Mouse (Mus musculus): Measurements from ENCODE around the gene Ankrd45. TPM values are rescaled to one million over a fixed set of nuclear protein-coding genes. Genes with fewer than 3 reads are reported as not detected.

The Ankrd45 gene
- polyA plus RNA-seq, 1 experiment from 2014 or later = 2.1 TPM

GRCm38 (mm10) chr1:161214465-161214864 lies 72.0 kb downstream of the Ankrd45 start:
- H3K27ac ChIP-seq (ENCODE audit: low read length) = no peak overlapping the region
- no peak overlapping the region for H3K4me2 ChIP-seq (ENCODE audit: low read depth, low read length)
- no peak overlapping the region for H3K9ac ChIP-seq (ENCODE audit: low read length)
- H3K4me3 ChIP-seq (ENCODE audit: low read length) = no peak overlapping the region
- WGBS = 30% methylated on average over 4 of the region's 4 CpGs
- no peaks in the 10 kb centered on the region for H3K4me1 ChIP-seq (replicated peaks; ENCODE audit: control insufficient read depth, insufficient read depth, low read length)
- no peaks in the 10 kb centered on the region for H3K36me3 ChIP-seq (ENCODE audit: control insufficient read depth, insufficient read depth, low read length)
- no peaks in the 10 kb centered on the region for H3K9me3 ChIP-seq (ENCODE audit: control insufficient read depth, low read length)
- ATAC-seq (ENCODE audit: low read depth) = no peak
- no peaks in the 10 kb centered on the region for H3K27me3 ChIP-seq (ENCODE audit: control insufficient read depth, insufficient read depth, low read depth, low read length)

GRCm38 (mm10) chr1:161219816-161220215 lies 77.3 kb downstream of the Ankrd45 start:
- no peak overlapping the region for H3K4me3 ChIP-seq (ENCODE audit: low read length)
- no peaks in the 10 kb centered on the region for H3K27me3 ChIP-seq (ENCODE audit: control insufficient read depth, insufficient read depth, low read depth, low read length)
- no peak overlapping the region for H3K27ac ChIP-seq (ENCODE audit: low read length)
- WGBS = 62% methylated on average over 3 of the region's 3 CpGs
- no peak overlapping the region for H3K4me2 ChIP-seq (ENCODE audit: low read depth, low read length)
- H3K4me1 ChIP-seq (replicated peaks; ENCODE audit: control insufficient read depth, insufficient read depth, low read length) = no peaks in the 10 kb centered on the region
- no peak for ATAC-seq (ENCODE audit: low read depth)
- no peaks in the 10 kb centered on the region for H3K9me3 ChIP-seq (ENCODE audit: control insufficient read depth, low read length)
- no peak overlapping the region for H3K9ac ChIP-seq (ENCODE audit: low read length)
- H3K36me3 ChIP-seq (ENCODE audit: control insufficient read depth, insufficient read depth, low read length) = no peaks in the 10 kb centered on the region

Other genes starting within 250 kb of the Ankrd45 start
- gene Rc3h1, start 236.3 kb upstream of the Ankrd45 start, polyA plus RNA-seq (2015; fragmentation: Nextera tagmentation; extraction: Ambion mirVana) = 7.2 and 8.1 TPM in 2 replicates
- gene Serpinc1, start 164.1 kb upstream of the Ankrd45 start, polyA plus RNA-seq (2015; fragmentation: Nextera tagmentation; extraction: Ambion mirVana) = 2.8 and 13.9 TPM in 2 replicates
- 7.5 and 12.2 TPM in 2 replicates for gene Zbtb37, start 107.8 kb upstream of the Ankrd45 start, polyA plus RNA-seq (2015; fragmentation: Nextera tagmentation; extraction: Ambion mirVana)
- 30.8 and 31.8 TPM in 2 replicates for gene Dars2, start 72.0 kb upstream of the Ankrd45 start, polyA plus RNA-seq (2015; fragmentation: Nextera tagmentation; extraction: Ambion mirVana)
- gene Cenpl, start 72.0 kb upstream of the Ankrd45 start, polyA plus RNA-seq (2015; fragmentation: Nextera tagmentation; extraction: Ambion mirVana) = 37.8 and 38.3 TPM in 2 replicates
- 15.4 and 15.8 TPM in 2 replicates for gene Klhl20, start 11.2 kb upstream of the Ankrd45 start, polyA plus RNA-seq (2015; fragmentation: Nextera tagmentation; extraction: Ambion mirVana)
- 0.16 and 0.24 TPM in 2 replicates for gene Tex50, start 16.6 kb downstream of the Ankrd45 start, polyA plus RNA-seq (2015; fragmentation: Nextera tagmentation; extraction: Ambion mirVana)
- 458 and 477 TPM in 2 replicates for gene Prdx6, start 108.5 kb downstream of the Ankrd45 start, polyA plus RNA-seq (2015; fragmentation: Nextera tagmentation; extraction: Ambion mirVana)

Data from lung, embryonic 16.5 days (tissue).